Mouse (Mus musculus): ENCODE measurements around the gene Ccdc130. TPM values are rescaled to one million over a fixed set of nuclear protein-coding genes. Genes with fewer than 3 reads are reported as not detected.

Gene Ccdc130
- polyA plus RNA-seq, 1 experiment from 2014 or later: 26.6 TPM

DNA sequence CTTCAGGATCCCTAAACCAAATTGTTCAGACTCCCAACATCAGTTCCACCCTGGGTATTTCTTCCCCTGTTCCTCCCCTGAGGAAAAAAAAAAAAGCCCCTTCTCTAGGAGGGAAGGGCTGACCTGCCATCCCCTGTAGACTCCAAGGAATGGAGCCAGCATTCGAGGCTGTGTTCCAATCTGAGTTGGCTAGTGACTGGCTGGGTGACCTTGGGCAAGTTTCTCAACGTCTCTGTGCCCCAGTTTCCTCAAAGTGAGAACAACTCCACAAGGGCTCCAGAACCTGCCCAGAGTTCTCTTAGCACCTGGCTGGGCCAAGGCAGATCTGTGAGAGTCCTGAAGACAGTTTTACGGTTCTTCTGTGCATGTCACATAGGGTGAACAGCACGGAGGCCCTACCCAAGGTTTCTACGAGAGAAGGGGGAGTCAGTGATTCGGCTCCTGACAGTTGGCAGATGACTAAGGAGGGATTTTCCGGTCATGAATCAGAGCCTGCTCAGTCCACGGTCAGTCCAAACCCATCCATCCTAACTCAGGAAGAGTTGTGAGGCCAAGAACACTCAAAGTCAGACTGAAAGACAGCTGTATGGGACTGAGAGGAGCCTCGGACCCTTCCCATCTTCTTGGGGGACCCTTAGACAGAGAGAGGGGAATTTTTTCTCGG lies 34.3 kb downstream of the Ccdc130 start:
- 27% methylated on average over 10 of the region's 10 CpGs for WGBS

DNA sequence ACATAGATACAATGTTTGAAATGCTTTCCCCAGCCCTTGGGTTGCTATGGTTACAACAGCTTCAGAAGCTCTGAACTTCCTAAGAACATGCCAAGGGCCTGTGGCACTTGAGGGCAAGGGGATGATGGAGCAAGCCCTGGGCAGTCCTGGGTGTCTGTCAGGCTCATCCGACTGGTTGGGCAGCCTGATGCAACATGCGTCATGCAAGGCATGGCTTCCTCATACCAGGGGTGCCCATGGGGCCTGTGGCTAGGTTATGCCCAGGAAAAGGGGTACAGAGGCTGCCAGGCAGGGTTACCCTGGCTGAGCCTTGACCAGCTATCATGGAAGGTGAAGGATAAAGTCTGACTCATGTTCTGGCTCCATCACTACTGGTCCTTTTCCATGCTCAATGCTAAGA lies 37.1 kb downstream of the Ccdc130 start:
- peaks cover 38% of the 10 kb centered on the region for H3K4me1 ChIP-seq
- H3K36me3 ChIP-seq (replicated peaks): peaks cover 35% of the 10 kb centered on the region
- 91% methylated on average over 2 of the region's 2 CpGs for whole genome bisulfite sequencing
- no peak overlapping the region for H3K4me3 ChIP-seq
- ATAC-seq (replicated peaks): no peak
- H3K4me2 ChIP-seq: no peak overlapping the region
- H3K9ac ChIP-seq: no peak overlapping the region
- H3K27me3 ChIP-seq (replicated peaks): no peaks in the 10 kb centered on the region
- no peaks in the 10 kb centered on the region for H3K9me3 ChIP-seq
- H3K27ac ChIP-seq: no peak overlapping the region

More for the DNA sequence above, 34.3 kb downstream of the Ccdc130 start:
- Histone ChIP-seq H3K9me3 (no peaks in the 10 kb centered on the region), H3K4me1 (peaks cover 39% of the 10 kb centered on the region), H3K27ac (peak overlapping the region; percentile 74; the same call in 1 of the 2 replicates), H3K36me3 (replicated peaks) (peaks cover 9% of the 10 kb centered on the region), H3K4me2 (peak overlapping the region; percentile 88), H3K9ac (peak overlapping the region; percentile 99), H3K27me3 (replicated peaks) (no peaks in the 10 kb centered on the region), H3K4me3 (peak overlapping the region; percentile 95)
- ATAC-seq (replicated peaks): no peak

DNA sequence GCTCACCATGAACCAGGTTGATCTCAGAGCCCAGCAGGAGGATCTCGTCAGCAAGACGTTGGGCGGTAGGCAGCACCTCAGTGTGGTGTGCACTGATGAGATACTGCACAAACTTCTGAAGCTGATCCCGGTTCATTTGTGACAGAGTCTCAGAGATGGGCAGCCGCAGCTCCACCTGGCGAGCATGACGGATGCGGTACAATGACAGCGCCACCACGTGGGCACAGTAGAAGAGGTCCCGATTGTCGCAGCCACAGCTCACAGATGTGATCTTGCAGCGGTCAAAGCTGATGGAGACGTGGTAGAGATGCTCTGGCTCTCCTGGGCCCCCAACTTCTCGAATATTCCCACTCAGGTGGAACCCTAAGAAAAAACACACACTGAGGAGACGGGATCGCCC lies 39.4 kb downstream of the Ccdc130 start:
- Histone ChIP-seq H3K9ac (no peak overlapping the region), H3K4me3 (no peak overlapping the region), H3K27me3 (replicated peaks) (no peaks in the 10 kb centered on the region), H3K4me1 (peaks cover 27% of the 10 kb centered on the region), H3K9me3 (no peaks in the 10 kb centered on the region), H3K27ac (no peak overlapping the region), H3K4me2 (no peak overlapping the region), H3K36me3 (replicated peaks) (peaks cover 53% of the 10 kb centered on the region)
- no peak for ATAC-seq (replicated peaks)
- WGBS: 83% methylated on average over 17 of the region's 17 CpGs

DNA sequence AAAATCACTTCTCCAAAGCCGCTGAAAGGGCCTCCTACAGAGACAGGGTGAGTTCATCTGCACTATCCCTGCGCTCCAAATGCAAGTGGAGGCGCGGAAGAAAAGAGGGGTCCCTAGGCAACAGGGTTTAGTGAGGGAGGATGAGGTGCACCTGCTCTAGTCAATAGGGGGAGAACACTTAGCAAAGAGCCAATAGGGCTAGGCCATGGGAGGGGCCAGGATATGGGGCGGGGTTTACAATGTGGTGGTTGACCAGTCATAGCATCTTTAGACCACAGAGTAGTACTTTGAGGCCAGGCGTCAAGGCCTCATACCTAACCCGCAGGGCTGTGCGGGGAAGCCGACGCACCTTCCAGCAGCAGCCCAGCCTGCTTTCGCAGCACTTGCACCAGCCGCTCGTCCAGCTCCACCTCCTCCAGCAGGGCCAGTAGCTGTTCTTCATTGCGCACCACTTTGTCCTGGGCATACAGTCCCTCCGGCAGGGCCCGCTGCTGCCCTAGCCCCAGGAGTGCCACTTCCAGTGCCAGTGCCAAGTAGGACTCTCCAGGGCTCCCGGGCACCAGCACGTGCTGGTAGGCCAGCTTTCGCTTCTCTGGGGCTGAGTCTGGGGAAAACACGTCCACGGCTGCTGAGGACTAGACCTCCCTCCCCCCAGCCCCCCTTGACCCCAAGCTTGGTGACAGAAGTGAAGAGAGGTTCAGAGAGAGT lies 46.7 kb downstream of the Ccdc130 start:
- H3K36me3 ChIP-seq (replicated peaks): peaks cover 80% of the 10 kb centered on the region
- 76% methylated on average over 21 of the region's 21 CpGs for WGBS
- H3K27me3 ChIP-seq (replicated peaks): no peaks in the 10 kb centered on the region
- no peak overlapping the region for H3K4me3 ChIP-seq
- H3K9me3 ChIP-seq: no peaks in the 10 kb centered on the region
- H3K9ac ChIP-seq: no peak overlapping the region
- no peak overlapping the region for H3K4me2 ChIP-seq
- H3K27ac ChIP-seq: no peak overlapping the region
- ATAC-seq (replicated peaks): no peak
- no peaks in the 10 kb centered on the region for H3K4me1 ChIP-seq

DNA sequence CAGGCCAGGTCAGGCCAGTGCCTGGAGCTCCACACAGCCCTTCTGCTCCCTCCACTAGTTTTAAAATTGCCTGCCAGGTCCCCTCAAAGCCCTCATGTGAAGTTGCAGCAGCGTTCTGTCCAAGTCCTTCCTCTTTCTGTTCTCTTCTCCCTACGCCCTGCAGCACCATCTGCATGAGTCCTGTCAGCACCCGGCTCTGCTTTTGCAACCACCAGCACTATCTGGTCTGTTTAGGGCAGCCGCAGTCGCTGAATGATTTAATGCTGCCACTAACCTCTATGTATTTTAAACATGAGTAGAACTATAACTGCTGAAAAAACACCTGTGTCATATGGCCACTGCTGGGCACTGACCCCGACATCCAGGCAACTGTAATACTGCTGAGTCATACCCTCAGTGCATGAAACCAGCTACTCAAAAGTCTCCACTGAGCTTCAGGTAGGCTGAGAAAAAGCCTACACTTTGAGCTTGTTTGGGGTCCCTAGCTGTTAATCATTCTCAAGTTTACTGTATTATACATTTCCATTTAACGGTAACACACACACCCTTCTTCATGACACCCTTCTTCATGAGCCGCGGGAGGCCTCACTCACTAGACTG lies 47.5 kb downstream of the Ccdc130 start:
- H3K4me3 ChIP-seq: no peak overlapping the region
- H3K27me3 ChIP-seq (replicated peaks): no peaks in the 10 kb centered on the region
- H3K27ac ChIP-seq: no peak overlapping the region
- H3K36me3 ChIP-seq (replicated peaks): peaks cover 81% of the 10 kb centered on the region
- no peak overlapping the region for H3K4me2 ChIP-seq
- H3K9ac ChIP-seq: no peak overlapping the region
- ATAC-seq (replicated peaks): no peak
- WGBS: 94% methylated on average over 9 of the region's 9 CpGs
- H3K9me3 ChIP-seq: no peaks in the 10 kb centered on the region
- no peaks in the 10 kb centered on the region for H3K4me1 ChIP-seq

DNA sequence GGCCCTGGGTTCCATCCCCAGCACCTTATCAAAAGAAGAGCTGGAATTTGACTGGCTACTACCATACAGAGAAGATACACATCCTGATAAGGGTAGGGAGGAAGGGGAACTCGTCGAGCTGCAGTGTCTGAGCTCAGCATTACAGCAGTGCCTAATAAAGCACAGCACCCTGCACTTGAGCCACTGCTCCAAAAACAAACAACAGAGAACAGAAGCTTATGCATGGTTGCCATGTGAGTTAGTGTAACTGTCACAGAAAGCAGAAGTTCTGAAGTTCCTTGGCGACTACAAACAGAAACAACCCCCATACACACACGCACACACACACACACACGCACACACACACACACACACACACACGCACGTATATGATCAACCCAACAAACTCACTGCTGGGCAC lies 50.1 kb downstream of the Ccdc130 start:
- no peaks in the 10 kb centered on the region for H3K9me3 ChIP-seq
- H3K4me2 ChIP-seq: no peak overlapping the region
- H3K9ac ChIP-seq: no peak overlapping the region
- H3K27ac ChIP-seq: no peak overlapping the region
- no peaks in the 10 kb centered on the region for H3K4me1 ChIP-seq
- peaks cover 78% of the 10 kb centered on the region for H3K36me3 ChIP-seq (replicated peaks)
- no peaks in the 10 kb centered on the region for H3K27me3 ChIP-seq (replicated peaks)
- ATAC-seq (replicated peaks): no peak
- WGBS: 88% methylated on average over 7 of the region's 7 CpGs
- no peak overlapping the region for H3K4me3 ChIP-seq

DNA sequence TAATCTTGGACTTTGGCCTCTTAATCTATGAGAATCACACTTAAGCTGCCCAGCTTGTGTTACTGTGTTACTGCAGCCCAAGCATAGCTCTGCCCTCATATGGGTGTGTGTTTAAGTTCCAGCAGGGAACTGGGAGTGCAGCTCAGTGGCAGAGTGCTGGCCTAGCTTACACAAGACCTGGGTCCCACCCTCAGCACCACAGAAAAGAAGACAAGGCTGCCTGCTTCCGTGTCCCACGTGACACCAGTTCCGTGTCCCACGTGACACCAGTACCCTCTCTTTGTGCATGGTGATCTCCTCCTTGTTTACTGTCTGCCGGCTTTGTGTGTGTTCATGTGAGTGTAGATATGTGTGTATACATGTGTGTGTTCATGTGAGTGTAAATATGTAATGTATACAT lies 52.0 kb downstream of the Ccdc130 start:
- no peak overlapping the region for H3K4me2 ChIP-seq
- 96% methylated on average over 5 of the region's 5 CpGs for WGBS

DNA sequence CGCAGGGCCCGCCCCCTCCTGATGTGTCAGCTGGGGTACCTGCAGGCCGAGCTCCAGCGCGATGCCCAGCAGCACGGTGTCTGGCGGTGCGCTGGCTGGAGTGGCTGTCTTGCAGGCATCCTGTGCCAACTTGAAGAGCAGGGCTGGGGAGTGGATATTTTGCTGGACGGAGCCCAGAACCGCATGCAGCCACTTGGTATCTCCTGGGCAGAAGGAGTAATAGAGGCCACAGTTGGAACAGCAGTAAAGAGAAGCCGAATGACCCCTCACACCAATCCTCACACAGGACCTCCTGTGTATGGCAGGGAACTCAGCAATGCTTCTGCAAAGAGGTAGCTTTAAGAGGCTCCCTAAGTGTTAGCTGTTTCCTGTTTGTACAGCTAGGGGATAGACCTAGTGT lies 53.0 kb downstream of the Ccdc130 start:
- Histone ChIP-seq H3K4me1 (no peaks in the 10 kb centered on the region), H3K36me3 (replicated peaks) (peaks cover 78% of the 10 kb centered on the region), H3K9me3 (no peaks in the 10 kb centered on the region), H3K9ac (no peak overlapping the region), H3K4me2 (no peak overlapping the region), H3K27me3 (replicated peaks) (no peaks in the 10 kb centered on the region), H3K4me3 (no peak overlapping the region), H3K27ac (no peak overlapping the region)
- 95% methylated on average over 11 of the region's 11 CpGs for WGBS
- no peak for ATAC-seq (replicated peaks)

More for the DNA sequence above, 52.0 kb downstream of the Ccdc130 start:
- no peaks in the 10 kb centered on the region for H3K4me1 ChIP-seq
- no peaks in the 10 kb centered on the region for H3K27me3 ChIP-seq (replicated peaks)
- no peaks in the 10 kb centered on the region for H3K9me3 ChIP-seq
- H3K27ac ChIP-seq: no peak overlapping the region
- H3K36me3 ChIP-seq (replicated peaks): peaks cover 77% of the 10 kb centered on the region
- ATAC-seq (replicated peaks): no peak
- no peak overlapping the region for H3K9ac ChIP-seq
- H3K4me3 ChIP-seq: no peak overlapping the region

DNA sequence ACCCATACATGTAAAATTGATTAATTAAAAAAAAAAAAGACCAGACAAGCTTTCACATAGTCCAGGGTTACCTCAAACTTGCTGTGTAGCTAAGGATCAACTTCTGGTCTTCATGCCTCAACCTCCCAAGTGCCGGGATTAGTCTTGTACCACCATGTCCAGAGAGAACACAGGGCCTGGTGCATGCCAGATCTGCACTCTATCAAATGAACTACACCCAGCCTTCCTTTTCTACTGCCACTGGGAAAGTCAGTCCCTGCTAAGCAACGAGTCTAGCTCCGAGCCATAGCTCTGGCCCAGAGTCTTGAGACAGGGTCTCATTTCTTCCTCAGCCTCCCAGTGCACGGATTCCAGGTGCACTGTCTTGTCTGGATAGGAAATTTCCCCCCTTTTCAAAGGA lies 56.9 kb downstream of the Ccdc130 start:
- Histone ChIP-seq H3K4me3 (no peak overlapping the region), H3K36me3 (replicated peaks) (peaks cover 64% of the 10 kb centered on the region), H3K9ac (no peak overlapping the region), H3K27ac (no peak overlapping the region), H3K4me1 (peaks cover 21% of the 10 kb centered on the region), H3K27me3 (replicated peaks) (no peaks in the 10 kb centered on the region), H3K9me3 (no peaks in the 10 kb centered on the region), H3K4me2 (no peak overlapping the region)
- ATAC-seq (replicated peaks): no peak
- WGBS: 95% methylated on average over 4 of the region's 4 CpGs

DNA sequence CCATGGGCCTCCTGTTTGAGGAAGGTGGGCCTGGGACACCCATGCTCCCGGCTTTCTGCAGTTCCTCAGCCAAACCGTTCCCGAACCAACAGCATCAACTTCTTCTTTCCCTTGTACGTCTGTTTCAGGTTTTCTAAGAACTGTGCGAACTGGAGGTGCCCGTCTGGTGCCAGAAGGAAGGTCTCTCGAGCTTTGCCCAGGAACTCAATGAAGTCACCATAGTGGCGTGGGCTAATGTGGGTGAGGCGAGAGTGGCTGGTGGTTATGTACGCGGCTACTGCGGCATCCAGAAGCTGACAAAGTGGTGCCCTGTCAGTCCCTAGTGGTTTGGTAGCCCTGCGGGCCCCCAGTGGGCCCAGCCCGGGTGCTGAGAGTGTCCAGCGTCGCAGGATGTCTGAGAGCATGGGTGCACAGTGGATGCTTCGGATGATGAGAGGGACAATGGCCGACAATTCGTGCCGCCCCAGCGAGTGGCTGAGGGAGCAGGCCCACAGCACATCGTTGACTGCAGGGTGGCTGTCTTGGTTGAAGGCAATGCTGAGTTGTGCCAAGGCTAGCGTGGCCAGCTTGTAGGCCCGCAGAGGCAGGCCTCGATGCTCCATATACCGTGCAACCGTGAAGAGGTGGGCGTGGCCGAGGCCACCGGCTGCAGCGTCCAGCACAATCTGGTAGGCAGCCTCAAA lies 58.2 kb downstream of the Ccdc130 start:
- no peak overlapping the region for H3K9ac ChIP-seq
- no peak overlapping the region for H3K4me2 ChIP-seq
- H3K36me3 ChIP-seq (replicated peaks): peaks cover 52% of the 10 kb centered on the region
- no peaks in the 10 kb centered on the region for H3K27me3 ChIP-seq (replicated peaks)
- H3K4me3 ChIP-seq: no peak overlapping the region
- no peak overlapping the region for H3K27ac ChIP-seq
- ATAC-seq (replicated peaks): no peak
- H3K4me1 ChIP-seq: peaks cover 27% of the 10 kb centered on the region
- H3K9me3 ChIP-seq: no peaks in the 10 kb centered on the region
- WGBS: 93% methylated on average over 31 of the region's 31 CpGs

DNA sequence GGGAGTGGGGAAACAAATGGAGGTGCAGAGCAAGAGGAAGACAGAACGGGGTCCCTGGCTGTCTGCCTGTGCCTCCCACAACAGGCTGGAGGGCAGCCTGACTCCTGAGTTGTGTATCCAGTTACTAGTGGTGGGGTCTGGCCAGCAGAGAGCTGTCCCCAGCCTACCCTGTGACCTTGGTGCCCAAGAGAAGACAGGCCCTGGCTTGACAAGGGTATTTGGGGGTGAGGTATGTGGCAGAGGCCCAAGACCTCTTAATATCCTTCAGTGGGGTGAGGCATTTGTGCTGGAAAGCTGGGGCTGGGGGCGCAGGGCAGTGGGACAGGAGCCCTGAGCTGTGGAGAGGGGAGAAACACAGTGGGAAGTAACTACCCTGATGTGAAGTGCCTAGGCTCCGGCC lies 59.0 kb downstream of the Ccdc130 start:
- H3K9ac ChIP-seq: no peak overlapping the region
- H3K4me1 ChIP-seq: peaks cover 27% of the 10 kb centered on the region
- H3K4me3 ChIP-seq: no peak overlapping the region
- no peak overlapping the region for H3K27ac ChIP-seq
- no peak overlapping the region for H3K4me2 ChIP-seq
- WGBS: 100% methylated on average over 3 of the region's 3 CpGs
- no peaks in the 10 kb centered on the region for H3K27me3 ChIP-seq (replicated peaks)
- H3K9me3 ChIP-seq: no peaks in the 10 kb centered on the region
- peaks cover 49% of the 10 kb centered on the region for H3K36me3 ChIP-seq (replicated peaks)
- no peak for ATAC-seq (replicated peaks)

DNA sequence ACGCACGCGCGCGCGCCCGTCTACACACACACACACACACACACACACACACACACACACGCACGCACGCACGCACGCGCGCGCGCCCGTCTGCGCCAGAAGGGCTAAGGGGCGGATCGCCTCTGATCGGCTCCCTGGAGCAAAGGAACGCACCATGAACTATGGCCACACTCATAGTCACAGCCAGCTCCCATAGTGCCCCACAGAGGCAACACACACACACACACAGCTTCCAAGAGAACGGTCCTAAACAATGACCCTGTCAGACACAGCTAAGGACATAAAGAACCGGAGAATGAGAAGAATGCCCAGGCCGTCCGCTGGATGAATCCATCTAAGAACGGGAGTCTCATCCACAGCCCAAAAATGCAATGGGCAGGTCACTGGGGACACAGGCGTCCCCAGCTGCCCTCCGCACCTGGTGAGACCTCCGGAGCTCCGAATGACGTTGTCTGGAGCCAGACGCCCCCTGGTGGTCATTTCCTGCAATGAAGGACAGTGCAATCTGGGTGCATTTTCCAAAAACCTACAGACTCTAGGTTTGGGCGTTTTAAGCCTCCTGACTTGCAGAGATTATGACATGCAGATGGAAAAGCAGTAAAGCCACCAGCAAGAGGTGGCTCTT lies 59.9 kb downstream of the Ccdc130 start:
- no peaks in the 10 kb centered on the region for H3K9me3 ChIP-seq
- no peak overlapping the region for H3K27ac ChIP-seq
- peaks cover 27% of the 10 kb centered on the region for H3K4me1 ChIP-seq
- peak; percentile 12; the same call in 1 of the 2 replicates for ATAC-seq (replicated peaks)
- WGBS: 57% methylated on average over 34 of the region's 34 CpGs
- H3K4me2 ChIP-seq: peak overlapping the region; percentile 30
- H3K27me3 ChIP-seq (replicated peaks): no peaks in the 10 kb centered on the region
- H3K36me3 ChIP-seq (replicated peaks): peaks cover 41% of the 10 kb centered on the region
- peak overlapping the region; percentile 14; the same call in 1 of the 2 replicates for H3K4me3 ChIP-seq
- no peak overlapping the region for H3K9ac ChIP-seq
